Mouse (Mus musculus) heart, adult 9 months (tissue): ENCODE measurements around the gene Cd180.

Experiments
- DNase-seq, 2 experiments: peaks; one replicate each; pipeline ENCODE4 v3.0.0; 2022; ENCODE audit warnings: low spot score in 2 of 2

Cd180 gene

DNA sequence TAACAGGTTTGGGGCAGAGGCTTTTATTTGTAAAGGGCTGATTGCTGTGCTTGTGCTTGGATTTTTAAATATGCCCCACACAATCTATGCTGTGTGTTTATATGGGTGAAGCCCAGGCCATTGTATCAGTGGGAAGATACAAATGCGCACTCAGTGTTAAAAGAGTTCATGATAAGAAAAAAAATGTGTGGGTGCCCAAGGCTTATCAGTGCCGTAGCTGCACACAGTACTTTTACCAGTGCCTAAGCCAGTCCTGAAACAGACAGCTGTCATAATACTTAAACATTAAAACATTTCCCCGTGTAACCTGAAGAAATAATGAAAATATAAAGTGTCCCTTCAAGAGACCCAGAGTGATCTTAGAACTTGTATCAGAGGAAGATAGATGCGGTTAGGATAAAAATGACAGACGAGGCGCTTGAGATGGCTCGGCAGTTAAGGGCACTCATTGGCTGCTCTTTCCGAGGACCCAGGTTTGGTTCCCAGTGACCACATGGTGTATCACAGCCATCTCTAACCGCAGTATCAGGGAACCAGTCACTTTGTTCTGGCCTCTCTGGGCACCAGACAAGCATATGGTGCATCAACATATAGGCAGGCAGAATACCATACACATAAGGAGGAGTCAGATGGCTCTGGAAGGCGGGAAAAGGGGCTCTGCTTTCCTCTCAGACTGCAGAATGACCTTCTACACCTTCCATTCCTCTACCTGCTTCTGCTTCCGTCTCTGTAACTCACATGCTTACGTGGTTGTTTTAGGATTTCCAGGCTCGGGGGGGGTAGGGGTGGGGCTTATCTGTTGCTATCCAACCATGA lies 46.6 kb downstream of the Cd180 start:
- DNase-seq, result no peak

DNA sequence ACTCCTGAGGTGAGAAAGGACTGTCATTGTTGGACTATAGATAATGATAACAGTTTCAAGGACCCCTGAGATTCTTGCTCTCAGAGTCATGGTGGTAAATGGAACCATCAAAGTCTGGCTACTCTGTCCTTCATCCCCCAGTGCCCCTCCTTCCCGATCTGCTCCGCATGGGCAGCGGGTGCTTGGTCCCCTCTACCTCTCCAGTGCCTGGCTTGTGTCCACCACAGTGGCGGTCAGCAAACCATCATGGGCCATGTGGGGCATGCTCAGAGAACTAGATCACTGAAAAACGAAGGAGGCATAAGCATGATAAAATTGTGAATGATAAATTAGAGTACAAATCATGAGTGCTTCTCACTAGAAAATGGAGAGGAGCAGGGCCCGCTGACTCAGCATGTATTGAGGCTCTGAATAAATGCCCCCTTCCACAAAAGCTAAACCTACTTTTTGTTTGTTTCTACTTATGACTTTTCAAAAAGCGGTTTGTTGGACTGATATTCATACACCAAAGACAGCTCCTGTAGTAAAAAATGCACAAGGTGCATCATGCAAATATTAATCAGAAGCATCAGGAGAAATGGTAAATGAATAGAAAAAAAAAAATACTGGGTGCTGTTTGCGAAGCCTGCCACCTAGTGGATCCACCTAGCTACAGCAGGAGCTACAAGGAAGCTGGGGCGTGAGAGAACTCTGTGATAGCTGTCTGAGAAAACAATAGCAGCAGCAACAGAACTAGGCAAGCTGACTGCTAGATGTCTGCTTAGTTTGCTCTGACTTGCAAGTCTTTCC lies 51.3 kb downstream of the Cd180 start:
- DNase-seq, result peak; percentile 27 to 39

DNA sequence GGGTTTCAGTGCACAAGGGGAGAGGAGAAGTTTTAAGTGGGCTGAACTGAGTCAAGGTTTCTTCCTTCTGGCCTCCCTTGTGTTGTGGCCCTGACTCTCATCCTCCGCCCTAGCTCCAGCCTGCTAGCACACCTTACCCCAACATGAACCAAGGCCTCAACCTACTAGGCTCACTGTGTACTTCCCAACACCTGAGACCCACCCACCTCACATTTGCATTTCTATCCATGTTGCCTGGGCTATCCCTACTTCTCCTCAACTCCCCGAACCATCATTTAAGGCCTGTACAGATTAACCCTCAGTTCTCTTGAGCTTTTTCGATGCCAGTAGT lies 51.9 kb downstream of the Cd180 start:
- no peak for DNase-seq

DNA sequence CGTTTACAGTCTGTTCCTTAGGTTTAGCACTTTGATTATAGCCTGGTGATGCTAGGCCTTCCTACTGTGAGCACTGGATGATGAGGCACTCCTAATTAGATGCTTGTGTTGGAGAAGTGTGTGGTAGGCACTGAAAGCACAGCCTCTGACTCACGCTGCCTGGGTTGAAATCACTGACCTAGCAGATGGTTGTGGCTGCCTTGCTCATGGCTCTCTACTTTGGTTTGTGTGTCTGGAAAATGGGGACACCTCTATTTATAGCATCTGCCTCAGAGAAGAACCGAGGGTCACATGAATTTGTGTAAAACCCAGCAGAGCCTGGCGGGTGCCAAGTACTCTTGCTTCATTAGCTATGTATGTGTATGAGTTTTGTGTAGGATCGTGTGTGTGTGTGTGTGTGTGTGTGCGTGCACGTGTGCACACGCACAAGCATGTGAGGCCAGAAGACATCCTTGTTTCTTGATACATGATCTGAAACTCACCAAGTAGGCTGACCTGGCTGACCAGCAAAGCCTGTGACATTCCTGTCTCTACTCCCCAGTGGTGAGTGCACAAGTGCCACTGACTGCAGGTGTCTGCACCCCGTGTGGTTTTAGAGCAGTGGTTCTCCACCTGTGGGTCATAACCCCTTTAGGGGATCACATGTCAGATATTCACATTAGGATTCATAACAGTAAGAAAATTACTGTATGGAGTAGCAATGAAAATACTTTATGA lies 52.4 kb downstream of the Cd180 start:
- no peak for DNase-seq

DNA sequence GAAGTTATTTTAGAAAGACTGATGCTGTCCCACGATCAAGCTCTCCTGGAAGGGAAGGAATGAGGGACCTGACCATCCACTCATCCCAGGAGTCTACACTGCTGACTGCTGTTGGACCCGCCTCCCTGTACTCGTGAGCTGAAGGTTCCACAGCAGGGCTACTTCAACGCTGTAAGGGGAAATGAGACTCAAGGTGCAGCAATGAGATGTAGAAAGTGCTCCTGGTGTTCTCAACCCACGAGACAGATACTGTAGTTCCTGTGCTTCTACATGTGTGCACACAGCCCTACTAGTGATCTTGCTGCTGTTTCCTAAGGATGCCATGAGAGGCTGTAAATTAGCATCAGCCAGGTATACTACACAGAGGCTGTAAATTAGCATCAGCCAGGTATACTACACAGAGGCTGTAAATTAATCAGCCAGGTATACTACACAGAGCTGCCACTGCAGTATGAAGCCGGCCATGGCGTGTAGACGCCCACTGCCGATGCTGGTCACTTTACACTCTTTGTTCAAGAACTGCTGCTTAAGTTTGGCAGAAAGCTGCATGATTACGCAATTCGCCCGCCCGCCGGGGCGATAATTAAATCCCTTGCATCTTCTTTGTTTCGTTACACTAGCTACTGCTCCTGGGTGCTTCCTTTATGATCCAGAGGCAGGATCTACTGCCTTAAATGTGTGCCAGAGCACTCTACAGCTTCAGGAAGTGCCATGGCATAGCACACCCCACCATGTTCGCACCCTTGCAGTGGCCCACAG lies 53.6 kb downstream of the Cd180 start:
- peak in 1 of 2 experiments; percentile 30 for DNase-seq

GRCm38 (mm10) chr13:102749194-102749593 lies 55.8 kb downstream of the Cd180 start:
- DNase-seq, result no peak

DNA sequence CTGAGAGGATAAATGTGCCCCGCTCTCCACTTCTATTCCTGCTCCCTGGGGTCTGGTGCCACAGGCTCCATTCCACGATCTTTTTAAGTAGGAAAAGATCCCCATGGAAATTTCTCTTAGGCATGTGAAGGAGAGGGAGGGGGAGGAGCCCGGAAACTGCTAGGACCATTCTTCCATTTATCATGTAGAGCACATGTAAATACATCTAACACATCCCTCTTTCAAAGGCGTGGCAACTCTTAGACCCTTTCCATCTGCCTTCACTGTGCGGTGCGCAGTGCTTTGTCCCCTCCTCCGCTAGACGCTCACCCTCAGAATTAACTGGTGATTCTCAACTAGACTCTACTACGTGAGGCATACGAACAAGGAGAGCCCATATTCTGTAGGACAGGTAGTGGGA lies 56.5 kb downstream of the Cd180 start:
- no peak for DNase-seq

GRCm38 (mm10) chr13:102753714-102754556 lies 60.6 kb downstream of the Cd180 start:
- no peak for DNase-seq

- no peak for DNase-seq
These were observed 61.8 kb downstream of the Cd180 start for GRCm38 (mm10) chr13:102755124-102755523.

DNA sequence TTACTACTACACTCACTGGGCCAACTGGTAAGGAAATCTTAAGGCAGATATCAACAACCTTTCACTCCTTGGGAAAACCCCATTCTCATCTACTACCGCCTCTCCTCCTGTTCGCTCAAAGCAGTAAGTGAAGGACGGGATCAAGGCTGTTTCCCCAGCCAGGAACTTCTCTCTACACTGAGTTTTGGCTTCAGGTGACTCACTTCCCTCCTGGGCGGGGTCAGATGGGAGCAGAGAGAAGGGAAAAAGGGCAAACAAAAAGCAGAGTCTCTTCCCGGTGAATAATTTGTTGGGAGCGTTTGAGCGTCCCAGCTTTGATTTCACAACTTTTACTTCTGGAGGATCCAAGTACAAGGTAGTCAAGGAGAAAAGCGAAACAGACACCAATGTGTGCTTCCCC lies 62.7 kb downstream of the Cd180 start:
- DNase-seq, result no peak

GRCm38 (mm10) chr13:102758021-102758420 lies 64.7 kb downstream of the Cd180 start:
- no peak for DNase-seq

GRCm38 (mm10) chr13:102761410-102761809 lies 68.1 kb downstream of the Cd180 start:
- DNase-seq, result no peak

DNA sequence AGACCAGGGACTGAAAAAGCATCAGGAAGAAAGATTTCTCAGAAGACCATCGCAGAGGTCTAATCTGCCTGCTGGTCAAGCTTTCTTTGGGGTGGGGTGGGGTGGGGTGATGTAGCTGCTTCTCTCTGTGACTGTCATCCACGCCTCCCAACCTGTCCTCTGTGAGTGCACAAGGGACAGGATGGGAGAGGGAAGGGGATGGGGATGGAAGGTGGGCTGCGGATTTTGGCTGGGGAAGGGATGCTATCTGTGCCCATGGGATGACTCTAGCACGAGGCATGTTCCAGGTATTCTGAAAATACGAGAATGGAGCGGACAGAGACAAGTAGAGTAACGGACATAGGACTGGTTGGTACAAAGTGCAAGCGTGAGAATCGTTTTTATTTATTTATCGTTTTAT lies 68.8 kb downstream of the Cd180 start:
- no peak for DNase-seq

DNA sequence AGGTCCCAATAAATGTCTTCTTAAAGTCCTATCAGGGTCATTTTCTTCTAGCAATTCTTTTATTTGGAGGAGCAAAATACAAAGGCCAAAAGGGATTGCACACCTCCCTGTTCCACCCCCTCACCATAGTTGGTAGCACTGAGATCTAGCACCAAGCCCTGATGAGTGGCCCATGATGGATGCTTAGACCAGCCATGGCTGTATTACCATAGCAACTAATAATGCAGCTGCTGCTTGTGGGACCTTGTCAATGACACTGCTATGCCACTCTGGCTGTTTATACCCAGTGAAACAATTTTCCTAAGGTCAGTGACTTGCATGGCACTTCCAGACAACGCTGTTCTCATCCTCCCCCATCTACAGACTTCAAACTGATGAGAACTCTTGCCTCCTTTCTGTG lies 70.9 kb downstream of the Cd180 start:
- DNase-seq, result no peak

GRCm38 (mm10) chr13:102765216-102765615 lies 71.9 kb downstream of the Cd180 start:
- no peak for DNase-seq

- DNase-seq, result no peak
These were observed 73.8 kb downstream of the Cd180 start for GRCm38 (mm10) chr13:102767110-102767509.

DNA sequence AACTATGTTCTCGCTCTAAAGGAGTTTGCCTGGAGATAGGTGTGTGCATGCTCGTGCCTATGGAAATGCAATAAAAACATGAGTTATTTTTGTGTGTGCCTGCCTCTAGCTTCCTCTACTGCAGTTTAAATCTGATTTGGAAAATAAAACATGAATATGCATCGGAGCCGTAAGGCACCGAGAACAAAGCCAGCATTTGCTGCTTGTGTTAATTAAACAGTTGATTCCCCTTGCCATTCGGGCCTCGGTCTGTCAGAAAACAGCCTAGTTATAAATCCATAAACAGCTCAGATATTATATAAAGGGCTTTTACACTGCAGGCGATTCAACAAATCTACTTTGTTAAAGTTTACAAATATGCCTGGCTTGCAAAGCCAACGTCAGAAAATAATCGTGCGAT lies 75.2 kb downstream of the Cd180 start:
- DNase-seq, result no peak

- peak; percentile 40 to 56 for DNase-seq
These were observed 76.8 kb downstream of the Cd180 start for GRCm38 (mm10) chr13:102770194-102770593.

GRCm38 (mm10) chr13:102773169-102773568 lies 79.8 kb downstream of the Cd180 start:
- DNase-seq, result no peak

- DNase-seq, result no peak
These were observed 81.4 kb downstream of the Cd180 start for GRCm38 (mm10) chr13:102774786-102775201.

- no peak for DNase-seq
These were observed 82.1 kb downstream of the Cd180 start for GRCm38 (mm10) chr13:102775506-102775905.
